Mouse (Mus musculus) inflammation-experienced regulatory T-cells, adult 6 months (primary cell): ENCODE data around the gene Olfr1251. TPM values are rescaled to one million over a fixed set of nuclear protein-coding genes. Genes with fewer than 3 reads are reported as not detected.
"Not testable (repeated sequence)": the region's sequence is repeated elsewhere in the genome, so short reads cannot be mapped to it uniquely, and the experiment has no call there.

Experiments used
- ATAC-seq: one replicate; pipeline ENCODE4 v1.8.0; 2017
- polyA plus RNA-seq, 3 experiments: library from polyadenylated mRNA; unstranded; fragments of 100-300 nt; shearing (Covaris generic); gene quantifications; one replicate each; pipeline ENCODE4 v1.2.1; 2017

Olfr1251 gene
- not detected for polyA plus RNA-seq

DNA sequence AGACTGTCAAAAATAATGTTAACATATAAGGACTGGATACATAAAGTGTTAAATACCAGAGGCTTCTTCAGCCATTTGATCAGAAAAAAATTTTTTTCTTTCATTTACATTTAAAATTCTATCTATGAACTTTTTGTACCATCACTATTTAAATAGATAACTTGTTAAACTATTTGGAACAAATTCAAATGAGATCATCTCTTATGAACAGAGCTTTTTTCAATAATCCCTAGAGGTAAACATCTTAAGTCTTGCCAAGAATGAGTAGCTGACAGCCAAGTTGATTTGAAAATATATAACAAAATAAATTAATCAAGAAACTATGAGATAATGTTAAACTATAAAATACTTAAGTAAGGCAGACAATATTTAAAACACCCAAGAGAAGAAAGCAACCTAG, at the start of gene Olfr1251:
Gene Olfr1251 (minus strand): TSS at position 101 of the 400 bp plus-strand sequence.
- no peak for ATAC-seq

DNA sequence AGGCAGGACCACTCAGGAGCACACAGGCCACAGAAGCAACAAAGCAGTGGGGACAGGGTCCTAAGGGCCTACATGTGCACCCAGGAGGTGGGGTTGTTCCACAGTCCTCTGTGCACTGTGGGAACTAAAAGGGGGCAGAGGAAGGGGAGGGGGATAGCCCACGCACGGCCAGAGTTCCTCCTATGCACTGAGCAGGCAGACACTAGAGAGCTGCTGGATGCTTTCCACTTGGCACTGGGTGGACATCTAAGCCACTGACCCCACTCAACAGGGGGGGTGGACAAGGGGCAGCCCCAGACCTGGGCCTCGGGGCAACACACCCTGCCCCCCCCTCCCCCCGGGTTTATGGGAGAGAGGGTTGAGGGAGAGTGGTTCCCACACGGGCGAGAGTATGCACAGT, 20.2 kb upstream of the Olfr1251 start:
- no peak for ATAC-seq

GRCm38 (mm10) chr2:89661367-89661766, 10.4 kb downstream of the Olfr1251 start, which contains the start of gene Olfr1250:
TSS of gene Olfr1250 (minus strand) at chr2:89661467.
- no peak for ATAC-seq

GRCm38 (mm10) chr2:89634883-89635282, 36.9 kb downstream of the Olfr1251 start, which contains the start of gene Olfr1249:
TSS of gene Olfr1249 (minus strand) at chr2:89634983.
- ATAC-seq = no peak

- ATAC-seq = not testable (repeated sequence)
These were observed 53.6 kb downstream of the Olfr1251 start, which contains the start of gene Olfr1248 for GRCm38 (mm10) chr2:89618145-89618544. TSS of gene Olfr1248 (minus strand) at chr2:89618245.

Other genes with a start within 250 kb of the Olfr1251 start
- not detected for gene Olfr1240, start 228.9 kb downstream of the Olfr1251 start, polyA plus RNA-seq
- not detected for gene Olfr1241, start 184.8 kb downstream of the Olfr1251 start, polyA plus RNA-seq
- gene Olfr1242, start 173.6 kb downstream of the Olfr1251 start, polyA plus RNA-seq = not detected
- gene Olfr1243, start 140.4 kb downstream of the Olfr1251 start, polyA plus RNA-seq = not detected
- not detected for gene Olfr1245, start 93.5 kb downstream of the Olfr1251 start, polyA plus RNA-seq
- not detected for gene Olfr1246, start 78.8 kb downstream of the Olfr1251 start, polyA plus RNA-seq
- gene Olfr1247, start 57.8 kb downstream of the Olfr1251 start, polyA plus RNA-seq = under 1 TPM in 1 of 3 experiments, not detected in 2; 0.07 TPM
- gene Olfr1248, start 53.7 kb downstream of the Olfr1251 start, polyA plus RNA-seq = not detected
- gene Olfr1249, start 37.0 kb downstream of the Olfr1251 start, polyA plus RNA-seq = not detected
- not detected for gene Olfr1250, start 10.5 kb downstream of the Olfr1251 start, polyA plus RNA-seq
- not detected for gene Olfr1252, start 53.1 kb upstream of the Olfr1251 start, polyA plus RNA-seq
- not detected for gene Olfr1253, start 85.2 kb upstream of the Olfr1251 start, polyA plus RNA-seq
- gene Olfr1254, start 121.7 kb upstream of the Olfr1251 start, polyA plus RNA-seq = not detected
- not detected for gene Olfr1255, start 140.1 kb upstream of the Olfr1251 start, polyA plus RNA-seq
- gene Olfr1256, start 169.6 kb upstream of the Olfr1251 start, polyA plus RNA-seq = not detected
- not detected for gene Olfr48, start 176.3 kb upstream of the Olfr1251 start, polyA plus RNA-seq
- not detected for gene Olfr1257, start 206.5 kb upstream of the Olfr1251 start, polyA plus RNA-seq